Mouse (Mus musculus): Measurements from ENCODE around the gene Hspb11. TPM values are rescaled to one million over a fixed set of nuclear protein-coding genes. Genes with fewer than 3 reads are reported as not detected.

Hspb11 gene
- polyA plus RNA-seq, 1 experiment, result 27.9 TPM

DNA sequence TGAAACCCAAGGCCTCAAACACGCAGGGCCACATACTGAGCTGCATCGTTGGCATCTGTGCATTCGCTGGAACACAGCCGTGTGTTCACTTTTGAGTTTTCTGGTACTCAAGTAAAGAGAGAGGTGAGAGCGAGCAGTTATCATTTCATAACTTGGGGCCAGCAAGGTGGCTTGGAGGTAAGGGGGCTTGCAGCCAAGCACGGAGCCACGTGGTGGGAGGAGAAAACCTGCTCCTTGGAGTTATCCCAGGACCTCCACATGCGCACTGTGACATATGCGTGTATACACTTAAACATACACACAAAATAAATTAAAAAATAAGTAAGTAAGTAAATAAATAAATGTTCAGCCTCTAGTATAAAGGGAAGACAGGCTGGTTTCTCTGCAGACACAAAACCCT is 48.8 kb downstream of the Hspb11 start:
- no peaks in the 10 kb centered on the region for H3K79me2 ChIP-seq (ENCODE audit: control insufficient read depth, insufficient read depth)
- H3K4me2 ChIP-seq (ENCODE audit: low read depth), result no peak overlapping the region
- TF ChIP-seq POLR2A (IDR thresholded peaks at IDR 0.05; ENCODE audit: insufficient read length, low read depth) (no peak), MYOD1 (IDR thresholded peaks at IDR 0.05; ENCODE audit: control insufficient read depth in 1 of 3, insufficient read length in 2 of 3, low read depth in 2 of 3) (no peak), MYOG (IDR thresholded peaks at IDR 0.05; ENCODE audit: control insufficient read depth in 1 of 3, insufficient read depth in 1 of 3, insufficient read length in 2 of 3, low read depth in 2 of 3) (no peak), SRF (IDR thresholded peaks at IDR 0.05; ENCODE audit: control insufficient read depth, insufficient read length, low read depth) (no peak), E2F4 (IDR thresholded peaks at IDR 0.05; ENCODE audit: insufficient read depth) (no peak), MAX (IDR thresholded peaks at IDR 0.05; ENCODE audit: low read depth) (no peak)
- no peak overlapping the region for H3K4me3 ChIP-seq
- peaks cover 37% of the 10 kb centered on the region for H3K27me3 ChIP-seq (ENCODE audit: control insufficient read depth, insufficient read depth, insufficient read length)
- H3K36me3 ChIP-seq (ENCODE audit: control insufficient read depth, insufficient read depth), result no peaks in the 10 kb centered on the region
- H3ac ChIP-seq (ENCODE audit: control insufficient read depth, insufficient read length), result no peak overlapping the region

DNA sequence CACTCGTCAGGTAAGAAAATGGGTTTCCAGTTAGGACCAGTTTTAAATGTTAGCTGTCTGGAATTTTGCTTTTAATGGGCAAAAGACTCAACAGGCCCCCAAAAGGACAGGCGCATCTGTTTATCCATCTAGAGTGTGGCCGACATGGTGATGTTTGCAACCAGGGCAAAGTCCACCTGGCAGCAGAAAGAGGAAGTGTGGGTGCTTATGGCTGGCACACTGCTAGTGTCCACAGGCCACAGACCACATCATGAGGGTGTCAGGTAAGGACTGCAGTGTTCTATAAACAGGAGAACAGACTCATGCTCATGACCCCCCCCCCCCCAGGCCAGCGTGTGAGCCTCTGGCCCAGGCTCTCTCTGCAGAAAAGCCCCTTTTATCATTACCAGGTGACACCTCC is 49.4 kb downstream of the Hspb11 start:
- Histone ChIP-seq H3K79me2 (ENCODE audit: control insufficient read depth, insufficient read depth) (no peaks in the 10 kb centered on the region), H3K36me3 (ENCODE audit: control insufficient read depth, insufficient read depth) (no peaks in the 10 kb centered on the region), H3ac (ENCODE audit: control insufficient read depth, insufficient read length) (no peak overlapping the region), H3K4me2 (ENCODE audit: low read depth) (no peak overlapping the region), H3K4me3 (no peak overlapping the region), H3K27me3 (ENCODE audit: control insufficient read depth, insufficient read depth, insufficient read length) (peaks cover 35% of the 10 kb centered on the region)
- TF ChIP-seq TCF12 (IDR thresholded peaks at IDR 0.05; ENCODE audit: insufficient read depth, poor library complexity, severe bottlenecking), result no peak
- TF ChIP-seq POLR2AphosphoS2 (IDR thresholded peaks at IDR 0.05; ENCODE audit: insufficient read length, low read depth), result no peak
- TF ChIP-seq MYOG (IDR thresholded peaks at IDR 0.05; ENCODE audit: control insufficient read depth in 1 of 3, insufficient read depth in 1 of 3, insufficient read length in 2 of 3, low read depth in 2 of 3), result no peak
- no peak for TF ChIP-seq CEBPB (IDR thresholded peaks at IDR 0.05; ENCODE audit: insufficient read depth, poor library complexity, severe bottlenecking)
- no peak for TF ChIP-seq POLR2A (IDR thresholded peaks at IDR 0.05; ENCODE audit: insufficient read length, low read depth)
- TF ChIP-seq REST (IDR thresholded peaks at IDR 0.05; ENCODE audit: insufficient read depth, insufficient read length), result no peak
- TF ChIP-seq TCF3 (IDR thresholded peaks at IDR 0.05; ENCODE audit: insufficient read length, low read depth), result no peak
- no peak for TF ChIP-seq MYOD1 (IDR thresholded peaks at IDR 0.05; ENCODE audit: control insufficient read depth in 1 of 3, insufficient read length in 2 of 3, low read depth in 2 of 3)
- no peak for TF ChIP-seq SRF (IDR thresholded peaks at IDR 0.05; ENCODE audit: control insufficient read depth, insufficient read length, low read depth)

DNA sequence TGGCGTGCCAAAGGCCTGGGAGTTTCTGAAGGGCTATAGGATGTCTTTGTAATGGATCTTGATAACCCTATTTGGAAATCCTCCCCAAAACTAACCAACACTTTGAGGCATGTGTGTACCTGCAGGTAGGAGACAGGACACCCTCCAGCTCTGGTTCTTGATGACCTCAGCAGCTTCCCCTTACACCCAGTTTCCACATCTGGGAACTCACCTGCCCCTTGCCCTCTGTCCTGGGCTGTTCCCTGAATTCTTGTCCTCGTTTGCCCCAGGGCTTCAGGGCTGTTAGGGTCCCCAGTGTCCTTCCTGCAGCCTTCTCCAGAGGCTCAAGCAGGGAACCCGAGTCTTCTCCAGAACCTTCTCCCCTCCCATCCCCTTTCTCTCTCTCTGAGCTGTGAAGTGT is 50.1 kb downstream of the Hspb11 start:
- TF ChIP-seq TCF3 (IDR thresholded peaks at IDR 0.05; ENCODE audit: insufficient read length, low read depth) (no peak), USF1 (IDR thresholded peaks at IDR 0.05; ENCODE audit: low read depth) (no peak), CEBPB (IDR thresholded peaks at IDR 0.05; ENCODE audit: insufficient read depth, poor library complexity, severe bottlenecking) (no peak), REST (IDR thresholded peaks at IDR 0.05; ENCODE audit: insufficient read depth, insufficient read length) (no peak), MYOD1 (IDR thresholded peaks at IDR 0.05; ENCODE audit: control insufficient read depth in 1 of 3, insufficient read length in 2 of 3, low read depth in 2 of 3) (no peak), SRF (IDR thresholded peaks at IDR 0.05; ENCODE audit: control insufficient read depth, insufficient read length, low read depth) (no peak), POLR2AphosphoS2 (IDR thresholded peaks at IDR 0.05; ENCODE audit: insufficient read length, low read depth) (no peak), POLR2A (IDR thresholded peaks at IDR 0.05; ENCODE audit: insufficient read length, low read depth) (no peak), MYOG (IDR thresholded peaks at IDR 0.05; ENCODE audit: control insufficient read depth in 1 of 3, insufficient read depth in 1 of 3, insufficient read length in 2 of 3, low read depth in 2 of 3) (no peak), TCF12 (IDR thresholded peaks at IDR 0.05; ENCODE audit: insufficient read depth, poor library complexity, severe bottlenecking) (no peak), MAX (IDR thresholded peaks at IDR 0.05; ENCODE audit: low read depth) (no peak), E2F4 (IDR thresholded peaks at IDR 0.05; ENCODE audit: insufficient read depth) (no peak)
- no peaks in the 10 kb centered on the region for H3K36me3 ChIP-seq (ENCODE audit: control insufficient read depth, insufficient read depth)
- H3K4me3 ChIP-seq, result no peak overlapping the region
- H3ac ChIP-seq (ENCODE audit: control insufficient read depth, insufficient read length), result no peak overlapping the region
- H3K27me3 ChIP-seq (ENCODE audit: control insufficient read depth, insufficient read depth, insufficient read length), result peaks cover 36% of the 10 kb centered on the region
- H3K4me2 ChIP-seq (ENCODE audit: low read depth), result no peak overlapping the region
- H3K79me2 ChIP-seq (ENCODE audit: control insufficient read depth, insufficient read depth), result no peaks in the 10 kb centered on the region

DNA sequence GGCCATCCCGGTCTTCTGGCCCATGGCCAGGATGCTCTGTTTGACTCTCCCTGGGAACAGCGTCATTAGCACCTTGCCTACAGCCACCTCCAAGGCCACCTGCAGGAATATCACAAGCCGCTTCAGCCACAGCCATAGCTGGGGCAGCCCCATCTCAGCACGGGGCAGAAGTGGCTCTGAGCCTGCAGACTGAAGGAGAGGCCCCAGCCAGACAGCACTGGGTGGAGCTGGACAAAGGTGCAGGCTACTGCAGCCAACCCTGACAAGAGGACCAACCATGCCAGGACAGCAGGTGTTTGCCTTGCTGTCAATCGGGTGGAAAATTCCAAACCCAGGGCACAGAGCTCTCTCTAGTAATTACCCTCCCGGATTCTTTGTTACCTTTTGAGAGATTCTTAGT is 53.6 kb downstream of the Hspb11 start, which contains the start of gene Dio1:
Dio1 (minus strand) TSS at position 204 of the 400 bp plus-strand sequence.
- Histone ChIP-seq H3ac (ENCODE audit: control insufficient read depth, insufficient read length) (no peak within 1 kb of the TSS), H3K79me2 (ENCODE audit: control insufficient read depth, insufficient read depth) (no peaks in the 10 kb centered on the region), H3K4me3 (no peak within 1 kb of the TSS), H3K36me3 (ENCODE audit: control insufficient read depth, insufficient read depth) (no peaks in the 10 kb centered on the region), H3K27me3 (ENCODE audit: control insufficient read depth, insufficient read depth, insufficient read length) (peaks cover 43% of the 10 kb centered on the region), H3K4me2 (ENCODE audit: low read depth) (no peak within 1 kb of the TSS)
- TF ChIP-seq MYOD1 (IDR thresholded peaks at IDR 0.05; ENCODE audit: control insufficient read depth in 1 of 3, insufficient read length in 2 of 3, low read depth in 2 of 3) (peak in 2 of 3 experiments; percentile 2 to 15), MYOG (IDR thresholded peaks at IDR 0.05; ENCODE audit: control insufficient read depth in 1 of 3, insufficient read depth in 1 of 3, insufficient read length in 2 of 3, low read depth in 2 of 3) (no peak), TCF3 (IDR thresholded peaks at IDR 0.05; ENCODE audit: insufficient read length, low read depth) (no peak), USF1 (IDR thresholded peaks at IDR 0.05; ENCODE audit: low read depth) (no peak), E2F4 (IDR thresholded peaks at IDR 0.05; ENCODE audit: insufficient read depth) (no peak)

DNA sequence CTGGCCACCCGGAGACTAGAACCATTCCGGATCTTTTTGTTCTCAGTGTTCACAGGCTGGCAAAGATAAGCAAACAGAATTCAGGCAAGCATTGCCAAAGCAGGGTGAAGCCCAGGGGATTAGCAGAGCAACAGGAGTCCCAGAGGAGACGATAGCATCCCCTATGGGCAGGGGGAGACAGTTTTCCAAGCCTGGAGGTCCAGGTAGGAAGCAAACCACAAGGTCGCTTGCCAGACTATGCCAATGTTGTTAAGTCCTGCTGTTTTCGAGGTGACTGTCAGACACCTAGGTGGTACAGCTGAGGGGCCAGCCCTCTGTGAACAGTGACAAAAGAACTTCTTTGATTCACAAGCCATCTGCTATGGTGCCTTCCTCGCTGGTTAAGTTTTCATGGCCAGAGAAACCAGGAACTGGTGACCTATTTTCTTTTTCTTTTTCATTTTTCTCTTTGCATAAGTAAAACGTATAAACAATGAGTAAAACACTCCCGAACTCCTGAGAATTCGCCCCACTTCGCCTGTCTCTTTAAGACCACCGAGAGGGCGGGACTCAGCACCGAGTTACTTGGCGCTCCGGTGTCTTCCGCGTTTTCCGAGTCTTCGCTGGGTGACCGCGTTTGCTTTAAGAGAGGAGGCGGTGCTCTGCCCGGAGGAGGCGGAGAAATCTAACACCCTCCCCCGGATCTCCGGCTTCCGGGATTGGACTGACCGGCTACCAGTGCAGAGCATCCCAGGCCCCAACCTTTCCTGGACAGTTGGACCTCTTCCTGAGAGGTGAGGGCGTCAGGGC is 60.5 kb downstream of the Hspb11 start, which contains the start of gene Yipf1:
Yipf1 (plus strand) TSS at position 674 of the 789 bp plus-strand sequence.
- peak; percentile 67 for TF ChIP-seq POLR2AphosphoS2 (IDR thresholded peaks at IDR 0.05; ENCODE audit: insufficient read length, low read depth)
- TF ChIP-seq E2F4 (IDR thresholded peaks at IDR 0.05; ENCODE audit: insufficient read depth), result no peak
- no peak for TF ChIP-seq MAX (IDR thresholded peaks at IDR 0.05; ENCODE audit: low read depth)
- peak; percentile 72 for TF ChIP-seq POLR2A (IDR thresholded peaks at IDR 0.05; ENCODE audit: insufficient read length, low read depth)
- TF ChIP-seq CEBPB (IDR thresholded peaks at IDR 0.05; ENCODE audit: insufficient read depth, poor library complexity, severe bottlenecking), result no peak
- Histone ChIP-seq H3K36me3 (ENCODE audit: control insufficient read depth, insufficient read depth) (no peaks in the 10 kb centered on the region), H3K4me2 (ENCODE audit: low read depth) (peak within 1 kb of the TSS; percentile 95), H3ac (ENCODE audit: control insufficient read depth, insufficient read length) (no peak within 1 kb of the TSS), H3K27me3 (ENCODE audit: control insufficient read depth, insufficient read depth, insufficient read length) (peaks cover 4% of the 10 kb centered on the region), H3K4me3 (peak within 1 kb of the TSS; percentile 70), H3K79me2 (ENCODE audit: control insufficient read depth, insufficient read depth) (no peaks in the 10 kb centered on the region)

Measured in myocyte (in vitro differentiated cells).